Mouse (Mus musculus) right cerebral cortex, postnatal 14 days (tissue): ENCODE results near the gene Rab5a.
A peak's percentile ranks its signal among the peaks of the same experiment; 100 is the strongest.

Experiments used
- DNase-seq: peaks from one replicate; pipeline ENCODE4 v3.0.0; 2022

Rab5a gene

GRCm38 (mm10) chr17:53543591-53544324, 64.7 kb downstream of the Rab5a start:
- peak; percentile 29 for DNase-seq

GRCm38 (mm10) chr17:53551306-53552299, 72.6 kb downstream of the Rab5a start:
- no peak for DNase-seq

GRCm38 (mm10) chr17:53554088-53554487, 75.1 kb downstream of the Rab5a start:
- no peak for DNase-seq

GRCm38 (mm10) chr17:53554813-53555212, 75.8 kb downstream of the Rab5a start:
- DNase-seq: no peak
